8 mouse cellular contexts compared by ENCODE assay signal in genomic region chr4:53111919-53112355, GRCm38 (mm10). TPM values are rescaled to one million over a fixed set of nuclear protein-coding genes. Genes with fewer than 3 reads are reported as not detected.
DNase-seq lines count a peak whose midpoint lies in the region; ATAC-seq lines count a peak whose summit lies in the region.

No protein-coding gene starts in this region.

- DNase-seq in heart, adult 11 months, result peak; percentile 98
- no peak for DNase-seq in heart, postnatal 14 days
- DNase-seq in NIH3T3 (ENCODE audit: low read depth), result peak; percentile 8
- DNase-seq in kidney, postnatal 14 days, result peak; percentile 61
- DNase-seq in lung, postnatal 10 days, result peak; percentile 85
- DNase-seq in layer of hippocampus, adult 11-12 months (ENCODE audit: low spot score), result no peak
- DNase-seq in thymus, adult 18-20 months, result no peak

- intact Hi-C loops in heart, postnatal 14 days (cut with DNase I), result loop anchor here (2.0 to 5.0 kb wide), 2 partner anchors 150 to 483 kb away; no protein-coding TSS in a partner anchor

- ATAC-seq in monocyte, adult 5-6 weeks (replicated peaks; ENCODE audit: insufficient number of reproducible peaks, low FRiP score, low TSS enrichment, poor library complexity, severe bottlenecking), result no peak

RNA-seq across cellular contexts. Expression of gene Abca1, which starts 47.8 kb away (rescaled TPM):
- total RNA-seq in heart, postnatal 14 days (2021), result 10 to 100 TPM; 22.8 to 33.6 TPM
- 21.5 to 30.2 TPM (median 25.1 TPM) in 3 replicates for total RNA-seq in monocyte, adult 5-6 weeks (2017)

Comparison
In these comparisons a context has a peak if more than half of its experiments do, and no peak if none do; other contexts are left out.
1. DNase-seq: peak in heart, adult 11 months (single experiment), NIH3T3 (single experiment), kidney, postnatal 14 days (single experiment) and lung, postnatal 10 days (single experiment); none in heart, postnatal 14 days (0 of 2), layer of hippocampus, adult 11-12 months (single experiment) and thymus, adult 18-20 months (0 of 2).